Mouse (Mus musculus) bone marrow, adult 2 months (tissue): ENCODE results near the gene Angptl4. TPM values are rescaled to one million over a fixed set of nuclear protein-coding genes. Genes with fewer than 3 reads are reported as not detected.
"Not testable (repeated sequence)": the region's sequence is repeated elsewhere in the genome, so short reads cannot be mapped to it uniquely, and the experiment has no call there.

Experiments used
- H3K27ac ChIP-seq: fragments of 200-500 bp; 2 replicates; pipeline ENCODE4 v1.5.1; 2012; ENCODE audit warnings: low read depth, mild to moderate bottlenecking, control low read depth, inconsistent platforms, low read length; ENCODE audit not compliant: control insufficient read depth, poor library complexity, insufficient read depth
- H3K4me1 ChIP-seq: fragments of 200-500 bp; 2 replicates; pipeline ENCODE4 v1.6.1; 2011; ENCODE audit warnings: low read length; ENCODE audit not compliant: control insufficient read depth, insufficient read depth
- H3K4me3 ChIP-seq: fragments of 200-500 bp; replicated peaks from 2 replicates; pipeline ENCODE3; 2011; ENCODE audit warnings: mild to moderate bottlenecking, low read depth, low read length, control low read depth; ENCODE audit not compliant: control insufficient read depth
- CTCF ChIP-seq: fragments of 200-500 bp; IDR thresholded peaks from 2 replicates; pipeline ENCODE4 v1.5.1; 2011; ENCODE audit warnings: low read length, control low read depth; ENCODE audit not compliant: control insufficient read depth, insufficient read depth
- POLR2A ChIP-seq: fragments of 200-500 bp; IDR thresholded peaks from 2 replicates; pipeline ENCODE4 v1.6.1; 2011; ENCODE audit warnings: low read depth, mild to moderate bottlenecking, control low read depth, low read length, borderline replicate concordance; ENCODE audit not compliant: control insufficient read depth
- WGBS: fragments of 180-500 bp; shearing (Covaris S2); methylation state at CpG from one replicate; pipeline ENCODE4 v1.1.7; 2018; 5-methylcytosine and 5-hydroxymethylcytosine counted together
- polyA plus RNA-seq: library from polyadenylated mRNA; stranded (reverse); fragments of >200 nt; gene quantifications from 2 replicates; pipeline ENCODE4 v1.2.4, GENCODE M21; 2011; ENCODE audit warnings: low replicate concordance; ENCODE audit not compliant: missing spikeins, insufficient read depth, insufficient read length

Gene Angptl4
- polyA plus RNA-seq: 3.4 and 7.4 TPM in 2 replicates

GRCm38 (mm10) chr17:33781124-33781977 lies at the start of gene Angptl4:
Angptl4 (minus strand) TSS chr17:33781830.
- H3K4me3 ChIP-seq: peak within 1 kb of the TSS; percentile 57
- 2% methylated on average over 50 of the region's 50 CpGs for WGBS
- TF ChIP-seq POLR2A (peak; percentile 58; the same call in 1 of the 2 replicates), CTCF (no peak)
- H3K4me1 ChIP-seq: peaks cover 4% of the 10 kb centered on the region
- peak within 1 kb of the TSS; percentile 50 for H3K27ac ChIP-seq

GRCm38 (mm10) chr17:33829561-33829960 lies 47.9 kb upstream of the Angptl4 start:
- 88% methylated on average over 10 of the region's 10 CpGs for WGBS
- H3K27ac ChIP-seq: no peak overlapping the region

GRCm38 (mm10) chr17:33828892-33829291 lies 47.3 kb upstream of the Angptl4 start:
- 78% methylated on average over 2 of the region's 2 CpGs for WGBS
- no peak for TF ChIP-seq POLR2A
- no peak for TF ChIP-seq CTCF
- H3K4me3 ChIP-seq: no peak overlapping the region
- no peak overlapping the region for H3K27ac ChIP-seq
- H3K4me1 ChIP-seq: peaks cover 1% of the 10 kb centered on the region; the same call in 1 of the 2 replicates

More at GRCm38 (mm10) chr17:33829561-33829960, 47.9 kb upstream of the Angptl4 start:
- Histone ChIP-seq H3K4me3 (no peak overlapping the region), H3K4me1 (peaks cover 1% of the 10 kb centered on the region; the same call in 1 of the 2 replicates)
- TF ChIP-seq CTCF (no peak), POLR2A (no peak)

- peaks cover 3% of the 10 kb centered on the region; the same call in 1 of the 2 replicates for H3K4me1 ChIP-seq
- H3K4me3 ChIP-seq: no peak overlapping the region
- TF ChIP-seq POLR2A (no peak), CTCF (peak; percentile 79)
- WGBS: under 1% methylated on average over 3 of the region's 3 CpGs
- H3K27ac ChIP-seq: no peak overlapping the region
These were observed 45.2 kb upstream of the Angptl4 start for GRCm38 (mm10) chr17:33826850-33827249.

- Histone ChIP-seq H3K27ac (no peak overlapping the region), H3K4me3 (peak overlapping the region; percentile 27), H3K4me1 (peaks cover 3% of the 10 kb centered on the region; the same call in 1 of the 2 replicates)
These were observed 43.8 kb upstream of the Angptl4 start for GRCm38 (mm10) chr17:33825462-33825861.

GRCm38 (mm10) chr17:33824997-33825330 lies 43.3 kb upstream of the Angptl4 start:
- peak overlapping the region; percentile 94 for H3K4me3 ChIP-seq
- not testable (repeated sequence) for H3K4me1 ChIP-seq, H3K27ac ChIP-seq
- WGBS: 11% methylated on average over 6 of the region's 6 CpGs

More at GRCm38 (mm10) chr17:33825462-33825861, 43.8 kb upstream of the Angptl4 start:
- TF ChIP-seq POLR2A (no peak), CTCF (no peak)
- WGBS: 83% methylated on average over 8 of the region's 8 CpGs

- TF ChIP-seq CTCF (no peak), POLR2A (peak; percentile 92)
- peak within 1 kb of the TSS; percentile 74 for H3K27ac ChIP-seq
- H3K4me3 ChIP-seq: peak within 1 kb of the TSS; percentile 94
- H3K4me1 ChIP-seq: peaks cover 3% of the 10 kb centered on the region; the same call in 1 of the 2 replicates
- under 1% methylated on average over 51 of the region's 51 CpGs for WGBS
These were observed 42.7 kb upstream of the Angptl4 start, which contains the start of the genes Rps28 and Ndufa7 for GRCm38 (mm10) chr17:33824084-33824996. Rps28 (minus strand) TSS chr17:33824562. Ndufa7 (plus strand) TSS chr17:33824572.

GRCm38 (mm10) chr17:33823171-33823570 lies 41.5 kb upstream of the Angptl4 start:
- H3K4me1 ChIP-seq: not testable (repeated sequence)

GRCm38 (mm10) chr17:33822436-33822959 lies 40.9 kb upstream of the Angptl4 start:
- H3K4me1 ChIP-seq: peaks cover 7% of the 10 kb centered on the region
- WGBS: 73% methylated on average over 1 of the region's 1 CpGs
- no peak overlapping the region for H3K27ac ChIP-seq
- no peak overlapping the region for H3K4me3 ChIP-seq
- TF ChIP-seq CTCF: no peak
- no peak for TF ChIP-seq POLR2A

More at GRCm38 (mm10) chr17:33823171-33823570, 41.5 kb upstream of the Angptl4 start:
- H3K4me3 ChIP-seq, H3K27ac ChIP-seq: not testable (repeated sequence)
- WGBS: 60% methylated on average over 8 of the region's 8 CpGs
